Mouse (Mus musculus): ENCODE measurements around the gene Slc35f1.

DNA sequence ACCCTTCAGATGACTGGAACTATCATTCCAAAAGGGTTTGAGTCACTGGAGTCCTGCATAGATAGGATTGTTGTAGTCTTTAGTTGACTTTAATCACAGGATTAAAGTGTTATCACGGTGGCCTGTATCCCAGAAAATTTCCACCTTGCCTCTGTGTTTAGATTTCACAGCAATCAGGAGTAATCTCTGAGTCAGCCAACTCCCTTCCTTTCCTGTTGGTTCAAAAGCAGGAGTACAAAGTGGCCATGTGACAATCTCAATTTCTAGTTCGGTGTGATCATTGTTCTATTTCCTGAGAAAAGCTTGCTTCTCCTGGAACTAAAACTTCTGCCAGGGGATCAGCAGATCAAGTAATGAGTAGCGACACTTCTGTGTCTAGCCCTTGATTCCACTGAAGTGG is 410.5 kb downstream of the Slc35f1 start:
- TF ChIP-seq POLR2A (IDR thresholded peaks at IDR 0.05; ENCODE audit: borderline replicate concordance, control insufficient read depth, low read depth, low read length) (no peak), CTCF (IDR thresholded peaks at IDR 0.05; ENCODE audit: control insufficient read depth, insufficient read depth, low read length) (no peak)

All from bone marrow, adult 2 months (tissue).